Mouse (Mus musculus) fibroblast of lung, adult 2 months (primary cell): ENCODE measurements around the gene Wdr76.
"Not testable (repeated sequence)": the region's sequence is repeated elsewhere in the genome, so short reads cannot be mapped to it uniquely, and the experiment has no call there.

Experiments used
- DNase-seq: peaks from one replicate; pipeline ENCODE4 v3.0.0-alpha.2; 2011; ENCODE audit warnings: low read depth

Wdr76 gene

DNA sequence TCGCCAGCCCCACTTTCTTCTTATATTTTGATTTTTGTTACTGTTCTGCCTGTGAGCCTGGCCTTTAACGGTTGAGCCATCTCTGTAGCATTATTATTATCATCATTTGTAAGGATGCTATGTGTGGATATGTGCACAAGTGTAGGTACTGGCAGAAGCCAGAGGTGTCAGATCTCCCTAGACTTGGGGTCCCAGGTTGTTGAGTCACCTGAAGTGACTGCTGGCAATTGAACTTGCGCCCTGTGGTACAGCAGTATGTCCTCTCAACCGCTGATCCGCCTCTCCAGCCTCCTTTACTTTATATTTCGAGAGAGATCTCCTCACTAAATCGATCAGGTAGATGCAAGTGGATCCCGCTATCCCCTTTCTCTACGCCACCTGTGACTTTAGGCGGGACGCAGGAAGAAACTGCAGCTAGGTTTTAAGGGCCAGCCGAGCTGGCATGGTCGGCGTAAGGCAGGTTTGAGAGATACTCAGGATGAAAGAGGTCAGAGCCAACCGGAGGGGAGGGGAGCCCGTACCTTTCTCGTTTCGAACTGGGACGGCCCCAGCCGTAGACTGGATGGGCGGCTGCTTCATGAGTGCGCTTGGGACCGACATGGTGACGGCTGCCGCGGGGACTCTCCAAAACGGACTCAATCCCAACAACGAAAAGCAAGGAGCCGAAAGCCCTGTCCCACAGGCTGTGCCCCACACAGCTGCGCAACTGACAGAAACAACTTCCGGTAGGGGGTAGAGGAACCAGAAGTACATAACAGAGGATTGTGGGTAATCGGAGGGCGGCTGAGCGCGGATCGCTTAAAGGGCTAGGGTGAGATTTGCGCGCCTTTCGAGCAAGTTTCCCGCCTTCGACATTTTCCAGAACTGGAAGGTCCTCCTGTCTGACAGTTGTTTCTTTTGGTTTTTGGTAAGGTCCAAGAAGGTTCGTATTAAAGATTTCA is at the start of gene Wdr76, which contains the start of gene Mfap1a:
TSS of gene Wdr76 (plus strand) at position 782 of the 941 bp plus-strand sequence.
TSS of gene Mfap1a (minus strand) at position 724 of the 941 bp plus-strand sequence.
- DNase-seq = peak; percentile 64

DNA sequence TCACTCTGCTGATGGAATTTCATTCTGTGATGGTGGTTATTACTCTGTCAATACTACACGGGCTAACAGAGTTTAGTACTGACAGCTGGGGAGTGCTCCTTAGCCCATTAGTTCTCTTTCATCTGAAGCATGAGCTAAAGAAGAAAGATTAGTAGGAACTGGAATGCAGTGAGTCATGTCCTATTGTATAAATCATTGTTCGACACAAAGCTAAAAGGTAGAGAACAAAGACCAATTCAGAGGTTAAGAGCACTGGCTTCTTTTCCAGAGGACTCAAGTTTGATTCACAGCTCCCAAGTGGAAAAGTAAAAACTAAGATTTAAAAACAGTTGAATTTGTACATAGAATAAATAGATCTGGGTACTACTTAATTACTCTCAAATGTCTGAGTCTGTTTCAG is 46.5 kb upstream of the Wdr76 start:
- DNase-seq = no peak

DNA sequence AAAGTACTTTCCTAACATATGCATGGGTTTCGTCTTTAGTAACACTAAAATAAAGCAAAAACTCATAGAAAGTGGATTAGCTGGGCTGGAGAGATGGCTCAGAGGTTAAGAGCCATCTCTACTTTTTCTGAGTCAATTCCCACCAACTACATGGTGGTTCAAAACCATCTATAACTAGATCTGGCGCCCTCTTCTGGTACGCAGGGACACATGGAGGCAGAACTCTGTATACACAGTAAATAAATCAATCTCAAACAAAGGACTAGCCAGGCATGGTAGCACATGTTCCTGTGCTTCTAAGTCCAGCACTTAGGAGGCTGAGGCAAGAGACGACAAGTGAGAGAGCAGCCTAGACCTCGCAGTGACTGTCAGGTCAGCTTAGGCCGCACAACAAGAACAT is 37.5 kb upstream of the Wdr76 start:
- DNase-seq = not testable (repeated sequence)

DNA sequence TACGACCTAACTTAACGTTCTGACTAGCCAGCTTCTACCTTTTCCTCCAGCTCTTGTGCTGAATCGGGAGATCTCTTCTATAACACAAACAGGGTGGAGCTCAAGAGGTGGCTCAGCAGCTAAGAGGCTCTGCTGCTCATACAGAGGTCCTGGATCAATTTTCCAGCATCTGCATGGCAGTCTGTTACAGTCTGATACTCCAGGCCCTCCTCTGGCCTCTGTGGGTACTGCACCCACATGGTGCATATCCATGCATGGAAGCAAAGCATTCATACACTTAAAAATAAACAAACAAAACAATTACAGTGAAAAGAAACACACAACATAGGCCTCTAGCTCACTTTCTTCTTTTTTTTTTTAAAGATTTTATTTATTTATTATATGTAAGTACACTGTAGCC is 33.7 kb upstream of the Wdr76 start:
- not testable (repeated sequence) for DNase-seq

DNA sequence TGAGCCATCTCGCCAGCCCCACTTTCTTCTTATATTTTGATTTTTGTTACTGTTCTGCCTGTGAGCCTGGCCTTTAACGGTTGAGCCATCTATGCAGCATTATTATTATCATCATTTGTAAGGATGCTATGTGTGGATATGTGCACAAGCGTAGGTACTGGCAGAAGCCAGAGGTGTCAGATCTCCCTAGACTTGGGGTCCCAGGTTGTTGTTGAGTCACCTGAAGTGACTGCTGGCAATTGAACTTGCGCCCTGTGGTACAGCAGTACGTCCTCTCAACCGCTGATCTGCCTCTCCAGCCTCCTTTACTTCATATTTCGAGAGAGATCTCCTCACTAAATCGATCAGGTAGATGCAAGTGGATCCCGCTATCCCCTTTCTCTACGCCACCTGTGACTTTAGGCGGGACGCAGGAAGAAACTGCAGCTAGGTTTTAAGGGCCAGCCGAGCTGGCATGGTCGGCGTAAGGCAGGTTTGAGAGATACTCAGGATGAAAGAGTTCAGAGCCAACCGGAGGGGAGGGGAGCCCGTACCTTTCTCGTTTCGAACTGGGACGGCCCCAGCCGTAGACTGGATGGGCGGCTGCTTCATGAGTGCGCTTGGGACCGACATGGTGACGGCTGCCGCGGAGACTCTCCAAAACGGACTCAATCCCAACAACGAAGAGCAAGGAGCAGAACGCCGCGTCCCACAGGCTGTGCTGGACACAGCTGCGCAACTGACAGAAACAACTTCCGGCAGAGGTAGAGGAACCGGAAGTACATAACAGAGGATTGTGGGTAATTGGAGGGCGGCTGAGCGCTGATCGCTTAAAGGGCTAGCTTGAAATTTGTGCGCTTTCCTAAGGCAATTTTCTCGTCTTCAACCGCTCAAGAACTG is 33.0 kb upstream of the Wdr76 start, which contains the start of gene Mfap1b:
TSS of gene Mfap1b (minus strand) at position 767 of the 879 bp plus-strand sequence.
- DNase-seq = peak; percentile 77

DNA sequence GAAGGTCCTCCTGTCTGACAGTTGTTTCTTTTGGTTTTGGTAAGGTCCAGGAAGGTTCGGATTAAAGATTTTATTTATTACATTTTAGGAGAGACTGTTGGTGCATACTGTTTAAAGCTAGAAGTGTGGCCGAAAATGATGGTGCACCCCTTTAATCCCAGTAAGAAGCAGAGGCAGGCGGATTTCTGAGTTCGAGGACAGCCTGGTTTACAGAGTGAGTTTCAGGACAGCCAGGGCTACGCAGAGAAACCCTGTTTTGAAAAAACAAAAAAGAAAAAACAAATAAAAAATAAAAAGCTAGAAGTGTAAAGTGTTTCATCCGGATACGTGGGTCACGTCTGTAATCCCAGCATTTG is 32.4 kb upstream of the Wdr76 start:
- no peak for DNase-seq

DNA sequence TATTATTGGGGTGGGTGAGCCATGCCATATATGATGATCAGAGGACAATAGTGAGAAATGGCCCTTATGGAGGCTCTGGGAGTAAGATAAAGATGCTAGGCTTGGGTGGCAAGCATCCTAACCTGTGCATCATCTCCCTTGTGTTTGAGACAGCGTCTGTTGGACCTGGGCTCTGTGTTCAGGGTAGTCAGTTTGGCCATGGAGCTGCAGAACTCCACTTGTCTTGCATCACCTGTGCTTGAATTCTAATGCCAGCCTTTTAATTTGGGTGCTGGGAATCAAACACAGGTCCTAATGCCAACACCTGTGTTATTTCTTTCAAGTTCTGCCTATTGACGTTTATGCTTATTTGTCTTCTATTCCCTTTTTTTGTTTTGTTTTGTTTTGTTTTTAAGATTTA is 31.2 kb upstream of the Wdr76 start:
- DNase-seq = not testable (repeated sequence)

DNA sequence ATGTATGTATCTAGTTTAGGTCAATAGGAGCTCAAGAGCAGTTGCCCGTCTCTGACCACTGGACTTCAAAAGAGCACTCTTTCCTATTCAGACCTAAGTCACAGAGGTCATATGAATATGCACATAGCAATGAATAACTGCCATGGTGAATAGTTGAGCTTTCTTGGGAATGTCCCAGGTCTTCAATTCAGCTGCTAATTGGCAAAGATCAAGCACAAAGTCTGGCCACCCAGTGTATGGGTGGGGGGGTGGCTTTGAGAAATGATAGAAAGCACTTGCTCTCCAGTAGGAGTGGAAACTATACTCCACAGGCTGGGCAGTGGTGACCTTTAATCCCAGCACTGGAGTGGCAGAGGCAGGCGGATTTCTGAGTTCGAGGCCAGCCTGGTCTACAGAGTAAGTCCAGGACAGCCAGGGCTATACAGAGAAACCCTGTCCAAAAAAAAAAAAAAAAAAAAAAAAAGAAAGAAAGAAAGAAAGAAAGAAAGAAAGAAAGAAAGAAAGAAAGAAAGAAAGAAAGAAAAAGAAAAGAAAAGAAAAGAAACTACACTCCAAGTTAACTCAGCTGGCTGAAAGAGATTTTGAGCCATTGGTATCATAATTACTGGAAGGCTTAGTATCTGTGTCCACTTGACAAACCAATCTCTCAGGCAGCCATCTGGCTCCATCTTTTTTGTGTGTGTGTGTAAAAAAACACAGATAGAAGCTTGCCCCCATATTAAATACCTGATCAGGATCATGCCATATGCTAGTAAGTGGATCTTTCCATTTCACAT is 28.8 kb upstream of the Wdr76 start:
- DNase-seq = no peak

DNA sequence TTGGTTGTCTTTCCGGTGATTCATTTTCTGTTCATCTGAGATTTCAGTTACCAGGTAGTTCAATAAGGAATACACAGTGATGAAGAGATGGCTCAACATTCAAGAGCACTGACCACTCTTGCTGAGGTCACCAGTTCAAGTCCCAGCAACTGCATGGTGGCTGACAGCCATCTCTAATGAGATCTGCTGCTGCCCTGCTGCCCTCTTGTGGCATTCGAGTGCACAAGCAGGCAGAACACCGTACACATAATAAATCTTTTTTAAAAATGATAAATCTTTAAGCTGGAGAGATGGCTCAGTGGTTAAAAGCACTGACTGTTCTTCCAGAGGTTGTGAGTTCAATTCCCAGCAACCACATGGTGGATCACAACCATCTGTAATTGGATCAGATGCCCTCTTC is 26.0 kb upstream of the Wdr76 start:
- no peak for DNase-seq

DNA sequence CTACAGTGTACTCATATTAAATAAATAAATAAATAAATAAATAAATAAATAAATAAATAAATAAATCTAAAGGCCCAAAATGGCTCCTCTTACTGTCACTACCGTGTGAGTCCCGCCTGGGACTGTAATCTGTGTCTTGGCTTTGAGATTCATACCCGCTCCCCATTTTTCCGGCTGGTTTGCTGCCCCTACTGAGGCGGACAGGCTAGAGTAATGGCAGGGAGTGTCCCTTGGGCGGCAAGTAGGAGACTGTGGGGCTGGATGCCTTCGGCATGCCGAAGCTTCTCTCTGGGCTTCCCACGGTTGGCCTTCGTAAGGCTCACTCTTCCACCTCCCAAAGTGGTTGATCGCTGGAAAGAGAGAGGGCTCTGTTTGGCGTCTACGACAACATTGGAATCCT is 25.6 kb upstream of the Wdr76 start:
- DNase-seq = not testable (repeated sequence)

DNA sequence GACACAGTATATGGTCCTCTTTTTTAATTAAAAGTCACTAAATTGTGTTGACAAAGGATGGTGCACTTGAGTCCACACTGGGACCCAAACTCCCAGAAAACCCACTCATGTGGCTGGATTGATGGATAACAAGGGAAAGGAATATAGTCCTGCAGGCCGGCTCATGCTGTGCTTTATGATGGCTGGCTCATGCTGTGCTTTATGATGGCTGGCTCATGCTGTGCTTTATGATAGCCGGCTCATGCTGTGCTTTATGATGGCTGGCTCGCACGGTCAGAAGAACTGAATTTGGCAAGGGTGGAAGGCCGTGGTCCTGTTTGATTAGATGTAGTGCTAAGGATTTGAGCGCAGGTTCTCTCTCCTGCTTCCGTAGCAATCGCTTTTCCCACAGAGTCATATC is 22.9 kb upstream of the Wdr76 start:
- DNase-seq = no peak

DNA sequence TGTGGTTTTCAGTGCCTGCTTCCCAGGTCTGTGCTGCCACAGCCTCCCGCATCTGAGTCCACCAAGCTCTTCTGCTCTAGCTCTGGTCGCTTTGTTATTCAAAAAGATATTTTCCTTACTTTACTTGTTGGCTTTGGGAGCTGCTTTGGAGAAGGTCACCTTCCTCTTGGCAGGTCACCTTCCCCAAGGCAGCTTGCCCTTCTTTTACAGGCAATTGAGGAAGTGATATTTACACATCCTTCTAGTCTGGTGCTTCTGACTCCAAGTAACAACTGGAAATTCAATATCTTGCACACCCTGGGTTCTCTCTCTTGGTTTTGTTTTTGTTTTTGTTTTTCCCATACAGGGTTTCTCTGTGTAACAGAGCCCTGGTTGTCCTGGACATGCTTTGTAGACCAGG is 22.1 kb upstream of the Wdr76 start:
- not testable (repeated sequence) for DNase-seq

DNA sequence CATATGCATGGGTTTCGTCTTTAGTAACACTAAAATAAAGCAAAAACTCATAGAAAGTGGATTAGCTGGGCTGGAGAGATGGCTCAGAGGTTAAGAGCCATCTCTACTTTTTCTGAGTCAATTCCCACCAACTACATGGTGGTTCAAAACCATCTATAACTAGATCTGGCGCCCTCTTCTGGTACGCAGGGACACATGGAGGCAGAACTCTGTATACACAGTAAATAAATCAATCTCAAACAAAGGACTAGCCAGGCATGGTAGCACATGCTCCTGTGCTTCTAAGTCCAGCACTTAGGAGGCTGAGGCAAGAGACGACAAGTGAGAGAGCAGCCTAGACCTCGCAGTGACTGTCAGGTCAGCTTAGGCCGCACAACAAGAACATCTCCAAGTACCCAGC is 5.0 kb upstream of the Wdr76 start:
- DNase-seq = not testable (repeated sequence)

DNA sequence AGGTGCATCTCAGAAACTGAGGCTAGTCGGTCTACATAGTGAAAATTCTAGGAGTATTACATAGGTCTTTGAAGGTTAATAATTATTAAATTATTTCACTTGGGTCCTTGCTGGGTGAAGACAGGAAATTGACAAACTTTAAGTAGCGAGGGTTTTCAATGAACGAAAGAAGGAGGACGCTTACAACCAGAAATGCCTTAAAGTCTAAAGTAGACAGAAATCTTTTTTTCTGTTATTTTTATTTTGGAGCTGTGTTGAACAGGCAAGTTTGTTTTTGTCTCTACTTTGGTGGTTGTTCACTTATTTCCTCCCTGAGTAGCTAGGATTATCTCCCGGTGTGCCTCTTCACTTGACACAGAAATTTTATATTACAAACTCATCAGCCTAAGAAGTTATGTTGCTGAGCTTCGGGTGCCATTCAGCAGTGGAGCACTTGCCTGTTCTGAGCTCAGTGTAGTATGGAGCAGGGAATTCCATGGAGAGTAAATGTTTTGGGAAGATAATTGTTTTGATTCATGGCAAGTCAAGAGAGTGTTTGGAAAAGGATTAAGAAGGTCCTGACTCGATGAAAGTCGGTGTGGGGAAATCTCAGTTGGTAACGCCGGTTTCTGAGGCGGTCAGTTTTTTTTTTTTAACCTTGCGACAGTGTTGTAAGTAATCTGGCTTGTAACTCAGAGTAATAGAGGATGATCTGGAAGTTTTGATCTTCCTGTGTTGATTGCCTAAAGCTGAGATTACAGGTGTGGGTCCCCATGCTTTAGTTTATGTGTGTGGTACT is 839 bp downstream of the Wdr76 start:
- DNase-seq = no peak

DNA sequence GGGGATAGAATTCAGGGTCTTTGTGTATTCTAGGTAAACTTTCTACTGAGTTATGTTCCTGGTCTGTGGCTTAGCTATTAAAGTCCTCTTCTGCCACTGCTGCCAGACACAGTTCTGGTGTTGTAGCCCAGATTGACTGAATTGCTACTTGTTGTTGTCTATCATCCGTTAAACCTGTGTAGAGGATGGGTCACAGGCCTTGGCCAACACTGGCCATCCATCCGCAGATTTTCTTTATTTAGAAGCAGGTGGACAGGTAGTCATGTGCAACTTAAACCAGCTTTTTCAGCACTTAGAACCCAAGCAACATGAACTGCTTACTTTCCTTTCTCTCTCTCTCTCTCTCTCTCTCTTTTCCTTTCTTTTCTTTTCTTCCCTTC is 1.4 kb downstream of the Wdr76 start:
- no peak for DNase-seq

DNA sequence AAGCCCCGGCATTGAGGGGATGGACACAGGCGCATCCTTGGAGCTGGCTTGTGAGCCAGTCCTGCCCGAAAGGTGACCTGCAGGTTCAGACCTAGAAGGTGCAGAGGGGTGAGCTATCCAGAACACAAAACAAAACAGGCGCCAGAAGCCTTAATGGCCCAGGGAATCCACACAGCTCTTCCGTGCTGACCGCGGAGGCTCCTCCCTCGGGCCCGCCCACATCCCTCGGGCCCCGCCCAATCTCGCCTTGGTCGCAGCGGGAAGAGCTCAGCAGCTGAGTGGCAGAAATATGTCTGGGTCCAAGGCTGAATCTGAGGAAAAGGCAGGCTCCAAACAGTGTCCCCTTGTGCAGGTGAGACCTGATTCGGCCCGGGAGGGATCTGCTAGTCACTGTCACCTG is 3.1 kb downstream of the Wdr76 start:
- DNase-seq = peak; percentile 35

DNA sequence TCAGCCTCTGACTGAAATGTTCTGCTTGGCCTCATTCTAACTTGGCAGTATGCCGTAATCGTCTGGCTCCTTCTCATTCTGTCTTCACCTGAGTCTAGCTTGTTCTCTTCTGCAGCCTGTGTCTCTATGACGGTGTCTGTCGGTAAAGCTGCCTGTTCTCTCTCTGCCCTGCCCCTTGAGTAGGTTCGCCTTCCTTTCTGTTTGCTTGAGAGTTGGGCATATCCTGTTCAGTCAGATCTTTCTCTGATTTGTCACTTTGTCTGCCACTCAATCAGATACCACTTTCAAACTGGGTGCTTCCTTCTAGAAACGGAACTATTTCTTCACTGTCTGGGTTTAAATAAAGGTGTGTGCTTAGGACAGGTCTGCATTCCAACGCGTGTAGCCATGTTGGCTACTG is 4.9 kb downstream of the Wdr76 start:
- DNase-seq = no peak

DNA sequence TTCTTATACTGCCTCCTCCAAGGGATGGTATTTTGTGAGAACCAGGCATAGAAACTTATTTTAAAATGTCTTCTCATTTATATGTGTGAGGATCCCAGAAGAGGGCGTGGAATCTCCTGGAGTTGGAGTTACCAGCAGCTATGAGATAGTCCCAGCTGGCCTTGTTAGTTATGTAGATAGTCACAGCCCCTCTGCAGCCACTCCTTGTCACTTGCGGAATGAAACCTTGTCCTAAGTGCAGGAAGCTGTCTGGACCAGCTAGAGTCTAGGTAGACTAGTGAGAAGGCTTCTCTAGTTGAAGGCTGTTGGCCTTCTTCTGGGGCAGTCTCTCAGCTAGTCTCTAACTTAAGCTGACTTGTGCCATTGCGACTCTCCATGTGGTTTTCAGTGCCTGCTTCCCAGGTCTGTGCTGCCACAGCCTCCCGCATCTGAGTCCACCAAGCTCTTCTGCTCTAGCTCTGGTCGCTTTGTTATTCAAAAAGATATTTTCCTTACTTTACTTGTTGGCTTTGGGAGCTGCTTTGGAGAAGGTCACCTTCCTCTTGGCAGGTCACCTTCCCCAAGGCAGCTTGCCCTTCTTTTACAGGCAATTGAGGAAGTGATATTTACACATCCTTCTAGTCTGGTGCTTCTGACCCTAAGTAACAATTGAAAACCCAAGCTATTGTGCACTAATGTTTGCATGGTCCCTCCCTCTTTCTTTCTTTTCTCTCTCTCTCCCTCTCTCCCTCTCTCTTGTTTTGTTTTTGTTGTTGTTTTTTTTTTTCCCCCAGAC is 6.7 kb downstream of the Wdr76 start:
- not testable (repeated sequence) for DNase-seq

DNA sequence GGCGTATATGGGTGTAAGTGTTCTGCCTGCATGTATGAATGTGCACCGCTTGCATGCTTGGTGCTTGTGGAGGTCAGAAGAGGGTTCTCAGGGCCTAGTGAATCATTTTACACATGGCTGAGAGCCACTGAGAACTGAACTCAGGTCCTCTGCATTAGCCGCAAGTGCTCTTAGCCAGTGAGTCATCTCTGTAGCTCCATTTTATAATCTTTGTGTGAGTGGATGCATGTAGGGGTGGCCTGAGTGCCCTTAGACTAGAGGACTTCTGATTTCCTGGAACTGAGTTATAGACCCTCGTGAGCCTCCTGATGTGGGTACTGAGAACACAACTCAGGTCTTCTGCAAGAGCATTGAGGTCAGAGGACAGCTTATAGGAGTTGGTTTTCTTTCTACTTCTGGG is 7.7 kb downstream of the Wdr76 start:
- DNase-seq = no peak

DNA sequence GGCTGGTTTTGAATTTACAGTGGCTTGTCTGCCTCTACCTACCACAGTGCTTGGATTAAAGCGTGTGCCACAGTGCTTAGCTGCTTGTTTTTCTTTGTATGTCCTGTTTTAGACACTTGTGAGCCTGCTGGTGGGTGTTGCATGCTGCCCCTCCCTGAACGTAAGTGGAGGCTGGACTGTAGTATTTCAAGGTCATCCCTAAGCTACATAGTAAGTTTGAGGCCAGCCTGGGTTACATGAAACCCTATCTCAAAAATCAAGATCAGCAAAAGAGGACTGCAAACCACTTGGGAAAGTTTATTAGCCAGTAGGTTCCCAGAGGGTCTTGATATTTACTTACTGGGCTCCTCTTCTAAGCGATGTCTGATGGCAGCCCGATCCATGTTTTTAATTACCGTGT is 11.6 kb downstream of the Wdr76 start:
- DNase-seq = no peak
